Mouse (Mus musculus): Measurements from ENCODE around the gene Nrd1. TPM values are rescaled to one million over a fixed set of nuclear protein-coding genes. Genes with fewer than 3 reads are reported as not detected.

Nrd1 gene
- total and polyA plus RNA-seq, 3 experiments: 24.2 to 883 (median 72.7) TPM

GRCm38 (mm10) chr4:108971054-108971453 is 29.4 kb upstream of the Nrd1 start:
- no peaks in the 10 kb centered on the region for H3K36me3 ChIP-seq (ENCODE audit: control insufficient read depth in 1 of 2, insufficient read depth in 2 of 2, low read length in 2 of 2)
- TF ChIP-seq MEF2A (IDR thresholded peaks at IDR 0.05; ENCODE audit: extremely low read depth, insufficient replicate concordance, low read depth, low read length, poor library complexity, severe bottlenecking) (no peak), USF2 (IDR thresholded peaks at IDR 0.05; ENCODE audit: borderline replicate concordance in 1 of 2, insufficient read depth in 1 of 2, low read depth in 1 of 2, low read length in 2 of 2) (no peak), TCF12 (IDR thresholded peaks at IDR 0.05; ENCODE audit: low read depth, low read length) (no peak), KAT2A (conservative IDR thresholded peaks at IDR 0.05; ENCODE audit: low read depth, low read length) (no peak), SIN3A (IDR thresholded peaks at IDR 0.05; ENCODE audit: low read length) (no peak), HCFC1 (IDR thresholded peaks at IDR 0.05; ENCODE audit: low read depth, low read length) (no peak), ZMIZ1 (IDR thresholded peaks at IDR 0.05; ENCODE audit: low read depth, low read length) (no peak), CHD1 (IDR thresholded peaks at IDR 0.05; ENCODE audit: low read depth, low read length) (no peak), POLR2AphosphoS2 (IDR thresholded peaks at IDR 0.05; ENCODE audit: low read length) (no peak), MYB (IDR thresholded peaks at IDR 0.05; ENCODE audit: low read depth, low read length) (no peak), GABPA (IDR thresholded peaks at IDR 0.05; ENCODE audit: low read depth, low read length) (no peak), JUND (IDR thresholded peaks at IDR 0.05; ENCODE audit: low read depth, low read length) (no peak), POLR2A (IDR thresholded peaks at IDR 0.05; ENCODE audit: control insufficient read depth in 1 of 2, insufficient read depth in 1 of 2, low read depth in 1 of 2, low read length in 2 of 2, poor library complexity in 1 of 2) (no peak), CHD2 (IDR thresholded peaks at IDR 0.05; ENCODE audit: low read length) (no peak), E2F4 (IDR thresholded peaks at IDR 0.05; ENCODE audit: borderline replicate concordance, low read depth, low read length) (no peak)
- no peak for DNase-seq (ENCODE audit: low read depth, low spot score)
- no peaks in the 10 kb centered on the region for H3K9me3 ChIP-seq (replicated peaks; ENCODE audit: insufficient read depth, low read length)
- no peak overlapping the region for H3K27ac ChIP-seq (ENCODE audit: control insufficient read depth, low read depth, low read length)
- H3K9ac ChIP-seq (ENCODE audit: control insufficient read depth, low read depth, low read length, poor library complexity, severe bottlenecking): no peak overlapping the region
- H3K27me3 ChIP-seq (ENCODE audit: control insufficient read depth in 1 of 2, insufficient read depth in 2 of 2, low read length in 2 of 2): peaks cover 0 to 3% of the 10 kb centered on the region in 2 experiments; a peak in 2 of 4 replicates
- no peak overlapping the region for H3K4me3 ChIP-seq (ENCODE audit: control insufficient read depth in 1 of 2, insufficient read depth in 1 of 2, low read depth in 2 of 2, low read length in 2 of 2)
- H3K79me2 ChIP-seq (ENCODE audit: control insufficient read depth, insufficient read depth, low read length, poor library complexity): no peaks in the 10 kb centered on the region
- 0 out of 4 replicates have a peak, but pooled peaks cover 0 to 2% of the 10 kb centered on the region in 2 experiments for H3K4me1 ChIP-seq (ENCODE audit: control insufficient read depth in 1 of 2, insufficient read depth in 2 of 2, low read length in 2 of 2)

GRCm38 (mm10) chr4:108976458-108977071 is 23.9 kb upstream of the Nrd1 start:
- H3K36me3 ChIP-seq (ENCODE audit: control insufficient read depth in 1 of 2, insufficient read depth in 2 of 2, low read length in 2 of 2): no peaks in the 10 kb centered on the region
- H3K27me3 ChIP-seq (ENCODE audit: control insufficient read depth in 1 of 2, insufficient read depth in 2 of 2, low read length in 2 of 2): peaks cover 3 to 5% of the 10 kb centered on the region in 2 experiments; a peak in 3 of 4 replicates
- DNase-seq (ENCODE audit: low read depth, low spot score): peak; percentile 70
- no peaks in the 10 kb centered on the region for H3K9me3 ChIP-seq (replicated peaks; ENCODE audit: insufficient read depth, low read length)
- H3K4me3 ChIP-seq (ENCODE audit: control insufficient read depth in 1 of 2, insufficient read depth in 1 of 2, low read depth in 2 of 2, low read length in 2 of 2): no peak overlapping the region
- H3K27ac ChIP-seq (ENCODE audit: control insufficient read depth, low read depth, low read length): no peak overlapping the region
- no peaks in the 10 kb centered on the region for H3K79me2 ChIP-seq (ENCODE audit: control insufficient read depth, insufficient read depth, low read length, poor library complexity)
- TF ChIP-seq MAFK (IDR thresholded peaks at IDR 0.05; ENCODE audit: borderline replicate concordance, low read depth, low read length): no peak
- peak; percentile 88 for TF ChIP-seq SMC3 (IDR thresholded peaks at IDR 0.05; ENCODE audit: low read depth, low read length)
- TF ChIP-seq CTCF (IDR thresholded peaks at IDR 0.05 in 2 of 3, conservative IDR thresholded peaks at IDR 0.05 in 1 of 3; ENCODE audit: control insufficient read depth in 1 of 3, insufficient read depth in 1 of 3, low read depth in 2 of 3, low read length in 3 of 3, poor library complexity in 1 of 3, severe bottlenecking in 1 of 3): peak; percentile 51 to 88 (median 63)
- TF ChIP-seq USF1 (IDR thresholded peaks at IDR 0.05; ENCODE audit: low read depth, low read length): no peak
- peak; percentile 76 for TF ChIP-seq ZC3H11A (IDR thresholded peaks at IDR 0.05; ENCODE audit: low read depth, low read length)
- peak; percentile 92 for TF ChIP-seq RAD21 (IDR thresholded peaks at IDR 0.05; ENCODE audit: low read depth, low read length)
- H3K4me1 ChIP-seq (ENCODE audit: control insufficient read depth in 1 of 2, insufficient read depth in 2 of 2, low read length in 2 of 2): no peaks in the 10 kb centered on the region
- no peak overlapping the region for H3K9ac ChIP-seq (ENCODE audit: control insufficient read depth, low read depth, low read length, poor library complexity, severe bottlenecking)

Data from MEL (cell line).